Mouse (Mus musculus): ENCODE data around the gene Tent5b.

Tent5b gene

DNA sequence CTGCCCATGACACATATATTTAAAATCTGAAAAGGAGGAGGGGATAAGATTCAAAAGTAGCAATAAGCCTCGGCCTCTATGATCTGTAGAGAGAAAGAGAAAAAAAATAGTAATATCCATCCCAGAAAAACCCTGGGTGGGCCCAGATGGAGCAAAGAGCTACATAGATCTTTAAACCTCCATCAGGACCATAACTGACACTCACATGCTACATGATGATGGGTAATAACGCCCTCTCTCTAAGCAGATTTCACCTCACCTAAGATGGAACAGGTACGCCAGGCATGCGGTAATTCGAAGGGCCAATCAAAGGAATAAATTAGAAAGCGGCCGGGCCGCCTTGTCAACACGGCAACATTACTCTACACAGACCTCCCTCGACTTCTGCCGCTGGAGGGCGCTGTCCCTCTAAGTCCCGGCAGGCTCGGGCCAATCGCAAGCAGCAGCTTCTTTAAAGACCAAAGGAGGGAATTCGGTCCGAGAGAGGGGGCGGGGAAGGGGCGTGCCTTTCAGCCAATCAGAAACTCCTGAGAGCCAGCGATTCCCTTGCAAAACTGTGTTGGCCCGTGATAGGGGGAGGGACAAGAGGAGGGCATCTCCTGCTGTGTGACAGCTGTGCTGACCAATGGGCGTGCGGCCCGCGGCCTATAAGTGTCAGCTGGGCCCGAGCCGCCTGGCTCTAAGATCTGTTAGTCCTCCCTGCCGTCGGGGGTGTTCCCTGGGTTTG lies at the start of gene Tent5b:
Gene Tent5b, plus strand, starts transcription at position 675 of the 727 bp plus-strand sequence.
- peak; percentile 100 for DNase-seq (ENCODE audit: low spot score)

DNA sequence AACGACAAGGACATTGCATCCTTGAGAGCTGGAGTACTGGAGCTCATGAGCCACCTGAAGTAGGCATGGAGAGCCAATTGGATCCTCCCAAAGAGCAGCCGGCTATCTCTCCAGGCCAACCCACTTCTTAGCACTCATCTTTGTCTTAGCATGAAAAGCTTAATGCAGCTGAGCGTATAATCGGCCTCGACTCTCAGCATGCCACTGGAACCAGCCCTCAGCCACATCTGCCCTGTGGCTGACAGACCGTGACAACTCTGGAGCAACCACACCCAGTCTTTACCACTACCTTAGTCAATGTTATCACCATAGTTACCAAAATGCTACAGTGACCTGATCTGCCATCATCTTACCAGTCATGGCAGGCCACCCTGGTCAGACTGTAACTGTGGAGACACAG lies 48.4 kb upstream of the Tent5b start:
- DNase-seq (ENCODE audit: low spot score) = no peak

DNA sequence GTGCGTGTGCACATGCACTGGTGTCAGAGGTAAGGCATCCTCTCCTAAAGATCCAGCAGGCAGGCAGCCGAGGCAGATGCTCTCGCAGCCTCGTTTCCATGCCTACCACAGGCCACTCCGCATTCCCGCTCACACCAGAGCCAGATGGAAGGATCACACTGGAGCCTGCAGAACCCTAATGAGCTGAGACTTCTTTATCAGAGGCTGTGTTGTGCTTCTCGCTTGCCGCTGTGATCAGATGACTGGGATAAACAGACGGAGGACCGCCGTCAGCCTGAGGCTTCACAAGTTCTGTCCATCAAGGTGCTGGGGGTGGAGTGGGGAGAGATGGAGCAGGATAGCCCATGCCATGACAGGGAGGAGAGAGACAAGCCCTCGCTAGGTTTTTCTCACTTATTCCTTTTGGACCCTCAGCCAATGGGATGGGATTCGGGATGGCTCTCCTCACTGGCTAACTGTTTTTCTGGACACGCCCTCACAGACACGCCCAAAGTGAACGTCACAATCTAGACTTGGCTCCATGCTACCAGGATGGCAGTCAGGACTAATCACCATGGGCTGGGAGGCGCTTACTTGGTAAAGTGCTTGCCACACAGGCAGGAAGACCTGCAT lies 47.3 kb upstream of the Tent5b start:
- no peak for DNase-seq (ENCODE audit: low spot score)

DNA sequence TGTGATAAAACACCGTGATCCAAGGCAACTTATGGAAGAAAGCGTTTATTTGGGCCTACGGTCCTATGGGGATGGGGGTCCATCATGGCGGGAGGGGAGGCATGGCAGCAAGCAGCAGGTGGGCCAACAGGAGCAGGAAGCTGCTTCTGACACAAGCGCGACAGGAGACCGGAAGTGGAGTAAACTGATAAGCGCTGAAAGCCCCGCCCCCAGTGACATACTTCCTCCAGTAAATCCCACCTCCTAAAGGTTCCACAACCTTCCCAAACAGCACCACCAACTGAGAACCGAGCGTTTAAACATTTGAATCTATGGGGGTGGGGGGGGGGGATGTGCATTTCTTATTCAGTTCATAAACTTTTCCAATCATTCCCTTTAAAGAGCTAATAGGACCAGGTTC lies 44.0 kb upstream of the Tent5b start:
- no peak for DNase-seq (ENCODE audit: low spot score)

DNA sequence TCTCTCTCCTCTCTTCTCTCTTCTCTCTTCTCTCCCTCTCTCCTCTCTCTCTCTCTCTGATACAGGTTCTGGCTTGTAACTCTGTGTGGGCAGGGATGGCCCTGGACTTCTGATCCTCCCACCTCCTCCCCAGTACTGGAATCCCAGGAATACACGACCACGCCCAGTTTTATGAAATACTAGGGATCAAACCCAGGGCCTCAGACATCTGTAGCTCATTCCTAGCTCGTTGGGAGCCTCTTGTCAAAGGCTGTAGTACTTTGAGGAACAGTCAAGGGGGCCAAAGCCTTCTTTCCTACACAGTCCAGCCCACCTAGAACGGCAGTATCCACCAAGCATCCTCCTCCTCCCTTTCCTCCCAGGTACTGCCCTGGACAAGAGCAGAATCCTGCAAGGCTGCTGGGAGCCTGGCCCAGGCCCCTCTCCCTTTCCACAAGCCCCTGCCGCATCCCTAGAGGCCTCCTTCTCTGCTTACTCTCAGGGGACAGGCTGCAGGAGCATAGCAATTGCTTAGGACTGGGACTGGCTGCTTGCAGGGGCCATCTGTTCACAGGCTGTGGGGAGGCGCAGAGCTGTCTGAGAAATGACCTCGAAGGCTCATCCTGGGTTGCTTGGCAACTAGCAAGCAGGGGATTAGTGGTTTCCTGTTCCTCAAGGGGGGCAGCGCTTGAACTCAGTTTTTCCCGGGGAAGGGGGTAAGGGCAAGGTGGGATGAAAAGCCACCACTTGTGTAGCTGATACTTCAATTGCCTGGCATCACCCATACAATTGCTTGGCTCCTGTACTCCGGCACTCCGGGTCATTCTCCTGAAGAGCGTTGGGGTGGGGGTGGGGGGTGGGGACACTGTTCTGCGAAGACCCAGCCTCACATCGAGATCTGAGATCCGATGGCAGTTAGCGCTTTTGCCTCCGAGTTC lies 40.2 kb upstream of the Tent5b start:
- no peak for DNase-seq (ENCODE audit: low spot score)

DNA sequence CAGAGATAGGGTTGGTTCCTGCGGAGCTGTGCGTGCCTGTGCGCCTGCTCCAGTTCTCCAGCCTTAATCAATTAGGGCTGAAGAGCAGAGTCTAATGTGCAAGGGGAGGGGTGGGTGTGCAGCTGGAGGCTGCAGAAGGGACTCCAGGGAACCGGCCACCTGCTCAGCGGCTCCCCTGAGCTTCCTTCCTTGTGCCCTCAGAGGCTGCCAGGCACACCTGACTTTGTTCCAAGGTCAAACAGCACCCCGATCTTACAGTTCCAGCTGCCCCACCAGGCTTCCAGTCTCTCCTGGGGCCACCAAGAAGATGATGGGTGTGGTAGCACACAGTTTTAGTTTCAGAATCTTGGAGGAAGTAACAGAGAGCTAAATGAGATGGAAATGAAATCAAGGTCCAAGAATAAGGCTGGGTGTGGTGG lies 39.5 kb upstream of the Tent5b start:
- DNase-seq (ENCODE audit: low spot score) = no peak

DNA sequence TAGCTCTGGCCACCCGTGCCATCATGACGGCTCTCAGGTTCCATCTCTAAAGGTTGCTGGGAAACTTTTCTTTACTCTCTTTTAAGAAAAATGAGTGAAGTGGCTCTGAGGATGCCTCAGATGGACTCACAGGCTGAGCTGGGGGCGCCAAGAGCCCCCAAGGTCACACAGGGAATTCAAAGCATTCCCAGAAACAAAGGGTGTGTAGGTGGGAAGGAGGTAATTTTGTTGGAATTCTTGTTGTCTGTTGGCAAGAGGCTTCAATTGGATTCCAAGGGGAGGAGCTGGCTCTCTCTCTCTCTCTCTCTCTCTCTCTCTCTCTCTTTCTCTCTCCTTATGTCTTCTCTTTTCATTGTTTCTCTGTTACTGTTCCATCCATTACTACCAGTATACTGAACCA lies 37.7 kb upstream of the Tent5b start:
- no peak for DNase-seq (ENCODE audit: low spot score)

DNA sequence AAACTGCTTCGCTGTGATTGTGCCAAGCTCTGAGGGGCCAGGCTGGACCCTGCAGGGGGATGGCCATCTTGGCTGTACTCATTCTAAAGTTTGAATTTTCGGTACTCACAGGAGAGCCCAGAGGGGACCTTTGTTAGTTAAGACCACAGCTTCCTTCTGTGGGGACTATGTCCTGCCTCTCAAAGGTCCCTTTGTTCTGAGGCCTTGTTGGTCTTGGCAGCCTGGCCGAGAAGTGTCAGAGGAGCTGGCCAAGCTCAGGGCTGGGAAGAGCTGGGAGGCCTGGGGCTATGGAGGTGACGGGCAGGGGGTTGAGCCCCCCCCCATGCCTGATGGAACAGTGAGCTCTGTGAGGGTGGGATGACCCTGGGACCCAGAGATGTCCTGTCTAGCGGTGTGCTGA lies 36.8 kb upstream of the Tent5b start:
- DNase-seq (ENCODE audit: low spot score) = no peak

DNA sequence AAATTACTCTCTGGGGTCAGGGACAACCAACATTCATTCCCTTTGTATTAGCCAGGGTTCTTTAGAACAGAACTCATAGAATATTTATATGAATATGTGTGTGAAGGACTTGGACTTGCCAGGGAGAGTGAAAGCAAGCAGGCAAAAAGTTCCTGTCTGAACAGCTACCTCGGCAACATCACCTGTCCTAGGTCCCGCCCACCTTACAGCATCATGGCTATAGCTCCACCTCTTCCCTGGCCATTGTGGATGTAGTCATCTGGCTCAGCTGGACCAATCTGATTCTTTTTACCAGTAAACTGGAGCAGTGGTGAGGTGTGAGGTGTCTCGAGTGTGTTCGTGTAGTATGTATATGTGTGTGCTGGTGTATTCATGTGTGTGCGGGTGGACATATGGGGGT lies 34.2 kb upstream of the Tent5b start:
- DNase-seq (ENCODE audit: low spot score) = no peak

DNA sequence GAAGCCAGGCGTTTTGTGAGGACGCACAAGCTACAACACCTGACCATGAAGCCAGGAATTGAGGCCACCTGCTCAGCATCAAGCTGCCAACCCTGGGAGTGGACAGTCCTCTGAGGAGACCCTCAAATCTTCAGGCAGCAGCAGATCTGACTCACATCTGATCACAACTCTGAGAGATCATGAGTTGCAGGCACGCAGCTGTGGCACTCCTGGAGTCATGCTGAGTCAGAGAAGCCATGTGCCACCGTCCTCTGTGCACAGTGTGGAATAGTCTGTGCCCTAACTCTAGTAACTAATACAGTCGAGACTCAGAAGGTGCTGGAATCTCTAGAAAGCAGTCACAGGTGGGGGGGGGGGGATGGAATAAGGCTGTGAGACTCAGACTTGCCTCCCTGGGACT lies 32.6 kb upstream of the Tent5b start:
- no peak for DNase-seq (ENCODE audit: low spot score)

DNA sequence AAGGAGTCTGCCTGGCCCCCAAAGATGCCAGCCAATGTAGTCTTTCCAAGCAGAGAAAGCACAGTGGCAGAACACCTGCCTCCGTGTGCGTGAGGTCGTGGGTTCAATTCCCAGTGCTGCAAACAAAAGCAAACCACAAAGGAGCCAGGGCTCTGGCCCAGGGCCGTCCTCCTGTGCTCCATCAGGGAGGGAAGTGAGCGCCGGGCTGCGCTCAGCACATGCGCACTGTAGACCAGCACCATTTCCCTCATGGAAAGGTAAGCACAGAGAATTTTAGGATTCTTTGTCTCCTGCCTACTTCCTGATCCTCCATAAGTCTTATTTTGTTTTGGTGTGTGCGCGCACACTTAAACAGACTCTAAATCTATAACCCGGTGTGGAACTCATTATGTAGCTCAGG lies 32.0 kb upstream of the Tent5b start:
- DNase-seq (ENCODE audit: low spot score) = no peak

DNA sequence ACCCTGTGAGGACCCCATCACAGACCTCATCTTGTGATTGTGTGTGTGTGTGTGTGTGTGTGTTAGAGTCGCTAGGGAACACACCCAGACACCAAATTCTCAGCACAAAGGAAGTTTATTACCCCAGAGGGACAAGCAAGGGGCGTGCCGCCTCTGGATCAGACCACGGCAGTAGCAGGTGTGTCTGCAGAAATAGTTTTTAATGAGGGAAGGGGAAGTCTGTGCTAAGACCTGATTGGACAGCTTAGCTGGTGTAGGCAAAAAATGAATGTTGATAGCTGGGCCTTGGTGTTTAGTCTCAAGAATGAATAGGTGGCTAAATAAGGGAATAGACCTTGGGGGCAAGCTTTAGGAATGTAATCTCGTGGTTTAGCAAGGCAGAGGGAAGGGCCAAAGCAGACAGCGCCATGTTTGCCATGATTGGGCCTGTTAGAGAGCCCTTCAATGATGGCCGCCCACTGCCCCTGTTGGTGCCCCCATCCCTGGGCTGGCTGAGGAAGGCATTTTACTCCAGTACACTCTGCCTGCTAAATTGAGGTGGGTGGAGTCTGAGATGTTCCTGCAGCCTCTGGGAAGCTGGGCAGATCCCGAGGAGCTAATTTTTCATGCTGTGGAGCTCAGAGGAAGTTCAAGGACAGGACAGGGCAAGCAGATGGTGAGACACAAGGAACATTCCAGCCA lies 31.1 kb upstream of the Tent5b start:
- DNase-seq (ENCODE audit: low spot score) = no peak

DNA sequence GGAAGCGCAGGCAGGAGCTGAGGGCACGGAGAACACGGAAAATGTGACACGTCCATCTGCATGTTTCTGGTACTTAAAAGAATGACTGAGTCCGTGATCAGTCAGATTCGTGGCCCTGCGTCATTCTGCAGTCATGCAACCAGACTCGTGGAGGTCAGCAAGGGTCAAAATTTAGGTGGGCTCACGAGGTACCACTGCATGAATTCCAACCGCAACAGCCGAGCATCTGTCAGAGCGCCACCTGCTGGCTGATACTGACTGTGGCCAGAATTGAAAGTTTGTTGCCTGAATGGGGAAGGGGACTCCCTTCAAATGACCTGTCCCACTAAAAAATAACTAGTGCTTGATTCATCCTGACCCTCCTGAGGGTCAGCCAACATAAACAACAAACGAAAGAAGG lies 30.2 kb upstream of the Tent5b start:
- peak; percentile 47 for DNase-seq (ENCODE audit: low spot score)

DNA sequence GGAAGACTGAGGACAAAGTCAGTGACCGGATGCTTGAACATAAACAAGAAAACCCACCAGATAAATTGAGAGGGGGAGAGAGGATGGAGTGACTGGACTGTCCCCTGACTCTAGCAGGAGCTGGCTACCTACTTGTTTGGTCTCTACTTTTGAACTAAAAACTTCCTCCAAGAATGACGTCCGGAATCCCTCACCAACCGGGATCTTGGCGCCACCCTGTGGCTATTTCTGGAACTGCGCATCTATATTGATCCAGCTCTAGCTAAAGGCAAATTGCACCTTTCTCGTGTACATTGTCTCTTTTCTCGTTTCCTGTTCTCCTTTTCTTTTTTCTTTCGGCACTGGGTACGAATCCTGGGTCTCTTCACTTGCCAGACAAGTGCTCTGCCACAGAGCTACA lies 28.4 kb upstream of the Tent5b start:
- peak; percentile 91 for DNase-seq (ENCODE audit: low spot score)

DNA sequence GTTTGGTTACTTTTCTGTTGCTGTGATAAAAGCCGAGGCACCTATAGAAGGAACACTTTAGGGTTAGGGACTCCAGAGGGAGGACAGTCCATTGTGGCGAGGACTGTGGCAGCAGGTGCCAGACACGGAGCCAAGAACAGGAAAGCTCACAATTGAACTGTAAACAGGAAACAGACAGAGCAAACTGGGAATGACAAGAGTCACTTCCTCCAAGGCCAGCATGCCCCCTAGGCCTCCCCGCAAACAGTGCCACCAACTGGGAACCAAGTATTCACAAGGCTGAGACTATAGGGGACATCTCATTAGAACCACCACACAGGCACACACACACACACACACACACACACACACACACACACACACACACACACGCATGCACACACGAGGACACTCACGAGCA lies 27.5 kb upstream of the Tent5b start:
- DNase-seq (ENCODE audit: low spot score) = no peak

DNA sequence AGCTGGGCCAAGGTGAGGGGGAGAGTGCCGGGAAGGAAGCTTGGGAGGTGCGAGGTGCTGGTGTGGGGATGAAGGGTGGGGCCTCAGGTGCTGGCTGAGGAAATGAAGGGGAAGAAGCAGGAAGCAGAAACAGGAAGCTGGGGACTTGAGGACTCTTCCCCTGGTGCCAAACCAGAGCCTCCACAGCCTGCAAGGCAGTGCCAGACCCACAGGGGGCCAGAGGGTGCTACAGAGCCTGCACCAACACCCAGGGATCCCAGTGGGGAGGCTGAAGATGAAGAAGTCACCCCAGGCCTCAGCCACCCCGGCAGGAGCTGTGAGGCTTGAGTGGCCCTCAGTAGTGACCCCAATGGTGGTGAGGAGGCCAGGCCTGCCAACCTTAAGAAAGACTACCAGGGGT lies 21.9 kb upstream of the Tent5b start:
- no peak for DNase-seq (ENCODE audit: low spot score)

DNA sequence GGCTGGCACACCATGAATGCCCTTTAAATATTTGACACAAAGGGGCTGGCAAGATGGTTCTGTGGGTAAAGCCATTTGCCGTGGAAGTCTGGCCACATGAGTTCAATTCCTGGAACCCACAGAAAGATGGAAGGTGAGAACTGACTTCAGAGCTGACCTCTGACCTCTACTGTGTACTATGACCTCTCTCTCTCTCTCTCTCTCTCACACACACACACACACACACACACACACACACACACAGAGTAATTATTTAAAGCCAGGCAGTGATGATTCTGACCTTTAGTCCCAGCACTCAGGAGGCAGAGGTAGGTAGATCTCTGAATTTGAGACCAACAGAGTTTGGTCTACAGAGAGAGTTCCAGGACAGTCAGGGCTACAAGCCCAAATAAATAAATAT lies 19.9 kb upstream of the Tent5b start:
- DNase-seq (ENCODE audit: low spot score) = no peak

DNA sequence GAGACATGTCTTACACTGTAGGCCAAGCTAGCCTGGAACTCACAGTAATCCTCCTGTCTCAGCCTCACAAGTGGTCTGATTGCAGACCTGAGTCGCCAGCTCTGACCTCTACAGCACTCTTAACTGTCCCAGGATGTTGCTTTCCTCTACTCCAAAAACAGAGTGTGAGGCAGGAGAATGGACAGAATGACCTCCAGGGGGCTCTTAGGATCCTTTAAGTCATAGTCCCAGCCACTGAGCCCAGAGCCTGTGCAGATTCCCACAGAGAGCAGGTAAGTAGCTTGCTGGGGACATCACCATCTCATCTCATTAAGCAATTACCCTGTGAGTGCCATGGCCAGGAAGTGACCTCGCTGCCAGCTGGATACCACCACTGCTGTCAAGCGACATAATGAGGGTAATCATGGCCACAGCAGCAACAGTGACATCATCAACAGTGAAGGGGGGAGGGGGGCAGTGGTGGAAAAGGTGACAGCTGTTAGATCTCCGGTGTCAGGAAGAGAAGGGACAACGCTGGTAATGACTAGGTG lies 19.1 kb upstream of the Tent5b start:
- no peak for DNase-seq (ENCODE audit: low spot score)

DNA sequence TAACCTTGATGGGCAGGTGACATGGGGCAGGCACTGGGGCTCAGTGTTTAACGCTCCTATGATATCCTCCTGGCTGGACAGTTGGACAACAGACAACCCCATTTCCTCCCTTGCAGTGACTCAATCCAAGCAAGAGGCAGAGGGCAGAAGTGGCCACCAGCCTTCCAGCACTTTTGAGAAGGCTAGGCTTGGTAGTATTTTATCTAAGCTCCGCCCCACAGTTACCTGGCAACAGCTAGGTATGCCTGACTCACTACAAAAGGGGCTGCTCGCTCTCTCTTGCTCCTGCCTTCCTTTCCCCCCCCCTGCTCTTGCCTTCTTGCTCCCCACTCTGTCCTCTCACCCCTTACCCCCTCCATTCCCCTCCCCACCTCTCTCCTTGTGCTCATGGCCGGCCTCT lies 18.6 kb upstream of the Tent5b start:
- no peak for DNase-seq (ENCODE audit: low spot score)

DNA sequence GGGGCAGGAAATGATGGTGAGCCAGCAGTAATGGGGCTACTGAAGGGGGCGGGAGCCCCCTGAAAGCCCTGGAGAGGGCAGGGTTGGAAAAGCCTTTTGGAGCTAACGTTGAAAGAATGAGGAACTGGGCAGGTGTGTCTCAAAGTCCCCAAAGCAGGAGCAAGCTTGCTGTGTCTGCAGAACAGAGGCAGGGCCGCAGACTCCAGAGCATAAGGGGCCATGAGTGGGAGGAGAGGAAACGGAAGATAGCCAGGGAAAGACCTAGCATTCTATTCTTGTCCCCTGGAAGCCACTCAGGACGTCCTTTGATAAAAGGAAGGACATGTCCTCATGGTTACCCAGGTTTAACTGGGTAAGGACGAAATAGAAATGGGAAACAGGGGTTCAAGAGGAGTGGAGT lies 16.7 kb upstream of the Tent5b start:
- DNase-seq (ENCODE audit: low spot score) = no peak

DNA sequence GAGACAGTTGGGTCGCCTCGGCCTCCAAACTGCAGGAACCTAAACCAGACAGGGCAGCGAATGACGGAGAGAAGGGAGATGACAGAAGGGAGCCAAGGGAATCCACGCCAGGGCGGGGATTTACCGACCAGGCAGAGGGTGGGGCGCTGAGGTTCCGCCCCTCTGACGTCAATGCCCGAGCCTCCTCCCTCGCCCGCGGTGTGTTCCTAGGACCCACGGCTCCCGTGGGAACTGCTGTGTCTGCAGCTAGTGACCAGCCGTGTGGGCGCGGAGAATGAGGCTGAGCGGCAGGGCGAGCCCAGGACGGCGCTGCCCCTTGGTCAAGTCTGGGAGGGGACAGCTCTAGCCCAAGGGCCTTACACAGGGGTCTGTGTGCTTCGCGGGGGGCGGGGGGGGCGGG lies 11.9 kb upstream of the Tent5b start:
- peak; percentile 85 for DNase-seq (ENCODE audit: low spot score)

DNA sequence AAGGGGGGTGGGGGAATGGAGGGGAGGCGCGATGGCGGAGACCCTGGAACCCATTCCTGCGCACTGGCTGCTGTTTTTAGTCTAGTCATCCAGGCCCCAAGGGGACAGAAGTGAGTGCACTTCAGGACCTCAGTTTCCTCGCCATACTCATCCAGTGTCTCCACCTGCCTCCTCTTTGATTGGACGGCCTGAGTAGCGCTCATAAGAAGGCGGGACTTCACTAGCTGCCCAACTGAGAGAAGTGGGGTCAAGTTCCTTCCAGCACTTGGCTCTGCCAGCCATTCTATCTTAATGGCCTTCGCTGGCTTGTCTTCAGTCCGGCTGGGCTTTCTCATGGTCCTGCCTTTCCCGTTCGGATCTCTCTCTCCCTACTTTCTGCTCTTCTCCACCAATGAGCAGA lies 10.8 kb upstream of the Tent5b start:
- DNase-seq (ENCODE audit: low spot score) = no peak

Data from urinary bladder, postnatal 14 days (tissue).